Mouse (Mus musculus): Measurements from ENCODE around the gene Mertk. TPM values are rescaled to one million over a fixed set of nuclear protein-coding genes. Genes with fewer than 3 reads are reported as not detected.
"Not testable (repeated sequence)": the region's sequence is repeated elsewhere in the genome, so short reads cannot be mapped to it uniquely, and the experiment has no call there.

Gene Mertk
- 2.2 and 2.6 TPM in 2 replicates for polyA plus RNA-seq (2014; fragmentation: Nextera tagmentation; extraction: Ambion mirVana)

DNA sequence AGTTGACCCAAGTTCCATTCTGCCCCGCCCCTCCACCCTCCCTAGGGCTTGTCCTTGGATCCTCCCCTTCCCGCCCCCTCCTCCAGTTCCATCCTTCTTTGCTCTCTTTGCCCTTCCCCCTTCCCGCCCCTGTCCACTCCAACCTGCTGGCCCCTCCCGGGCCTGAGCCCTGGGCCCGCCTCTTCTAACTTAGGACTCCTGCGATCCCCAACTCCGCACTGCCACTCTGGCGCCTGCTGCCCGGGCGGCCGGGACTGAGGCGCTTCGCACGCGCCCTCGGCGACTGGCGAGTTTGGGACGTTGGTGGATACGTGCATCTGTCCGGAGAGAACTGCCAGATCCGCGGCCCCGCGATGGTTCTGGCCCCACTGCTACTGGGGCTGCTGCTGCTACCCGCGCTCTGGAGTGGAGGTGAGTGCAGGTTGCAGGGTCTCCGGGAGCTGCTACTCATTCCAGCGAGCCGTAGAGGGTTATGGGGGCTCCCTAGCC is at the start of gene Mertk:
Gene Mertk, plus strand, starts transcription at position 264 of the 489 bp plus-strand sequence.
- Histone ChIP-seq H3K4me1 (replicated peaks; ENCODE audit: control insufficient read depth, insufficient read depth, low read length) (peaks cover 13% of the 10 kb centered on the region; the same call in 1 of the 2 replicates), H3K4me3 (replicated peaks; ENCODE audit: low read length) (peak within 1 kb of the TSS; percentile 39), H3K27me3 (ENCODE audit: control insufficient read depth, insufficient read depth, low read length) (peaks cover 13% of the 10 kb centered on the region), H3K4me2 (replicated peaks) (peak within 1 kb of the TSS; percentile 81), H3K9me3 (ENCODE audit: control insufficient read depth, low read length) (no peaks in the 10 kb centered on the region), H3K36me3 (replicated peaks; ENCODE audit: control insufficient read depth, insufficient read depth) (no peaks in the 10 kb centered on the region), H3K27ac (peak within 1 kb of the TSS; percentile 34; the same call in 1 of the 2 replicates), H3K9ac (peak within 1 kb of the TSS; percentile 43)
- peak; percentile 84 for ATAC-seq (ENCODE audit: low FRiP score)
- WGBS: under 1% methylated on average over 30 of the region's 30 CpGs
- DNase-seq (ENCODE audit: low spot score): peak; percentile 65

DNA sequence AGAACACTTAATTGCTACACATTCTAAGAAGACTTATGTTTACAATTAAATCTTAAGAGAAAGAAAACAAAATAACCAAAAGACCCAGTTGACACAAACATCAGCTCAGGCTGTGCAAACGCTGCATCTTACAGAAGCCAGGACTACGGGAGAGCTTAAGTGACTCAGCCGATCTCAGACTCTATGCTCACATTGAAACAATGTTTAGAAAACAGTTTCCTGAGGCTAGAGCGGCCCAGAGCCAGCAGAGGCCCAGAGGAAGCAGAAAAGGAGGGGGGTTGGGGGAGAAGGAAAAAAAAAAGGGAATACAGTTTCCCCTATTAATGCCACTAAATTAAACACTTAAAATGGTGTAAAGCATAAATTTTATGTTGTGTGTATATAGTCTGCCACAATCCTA is 18.1 kb upstream of the Mertk start:
- Histone ChIP-seq H3K36me3 (replicated peaks; ENCODE audit: control insufficient read depth, insufficient read depth) (peaks cover 74% of the 10 kb centered on the region), H3K4me3 (replicated peaks; ENCODE audit: low read length) (no peak overlapping the region), H3K4me1 (replicated peaks; ENCODE audit: control insufficient read depth, insufficient read depth, low read length) (0 out of 2 replicates have a peak, but pooled peaks cover 4% of the 10 kb centered on the region), H3K4me2 (replicated peaks) (no peak overlapping the region), H3K27me3 (ENCODE audit: control insufficient read depth, insufficient read depth, low read length) (no peaks in the 10 kb centered on the region), H3K27ac (no peak overlapping the region), H3K9ac (no peak overlapping the region), H3K9me3 (ENCODE audit: control insufficient read depth, low read length) (no peaks in the 10 kb centered on the region)
- 82% methylated on average over 4 of the region's 4 CpGs for WGBS
- ATAC-seq (ENCODE audit: low FRiP score) (no peak), DNase-seq (ENCODE audit: low spot score) (no peak)

DNA sequence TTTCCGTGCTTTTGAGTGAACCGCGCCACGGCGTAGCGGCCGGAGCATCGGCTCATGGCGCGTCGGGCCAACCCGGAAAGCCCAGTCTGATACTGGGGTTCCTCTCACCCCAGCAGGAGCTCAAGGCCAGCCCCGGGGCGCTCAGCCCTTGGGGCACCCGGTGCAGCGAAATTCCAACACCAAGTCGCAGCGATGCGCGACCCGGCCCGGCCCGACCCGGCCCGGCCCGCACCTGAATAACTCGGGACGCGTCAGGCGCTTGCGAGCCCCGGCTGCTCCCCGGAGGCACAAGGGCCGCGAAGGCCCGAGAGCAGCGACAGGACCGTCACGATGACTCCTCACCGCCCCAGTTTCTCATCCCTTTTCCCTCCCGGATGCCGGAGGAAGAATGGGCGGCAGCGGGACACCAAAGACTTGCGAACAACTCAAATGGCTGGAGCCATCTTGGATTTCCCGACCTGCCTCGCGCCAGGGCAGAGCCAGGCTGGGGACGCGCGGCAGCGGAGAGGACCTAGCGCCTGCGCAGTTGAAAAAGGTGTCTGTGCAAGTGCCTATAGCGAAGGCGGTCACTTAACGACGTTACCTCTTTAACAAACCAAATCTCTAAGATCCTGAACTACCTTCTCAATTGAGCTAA is 11.7 kb upstream of the Mertk start, which contains the start of gene Anapc1:
Gene Anapc1, minus strand, starts transcription at position 471 of the 637 bp plus-strand sequence.
- whole genome bisulfite sequencing: under 1% methylated on average over 50 of the region's 58 CpGs
- Histone ChIP-seq H3K4me3 (replicated peaks; ENCODE audit: low read length) (peak within 1 kb of the TSS; percentile 100), H3K4me1 (replicated peaks; ENCODE audit: control insufficient read depth, insufficient read depth, low read length) (peaks cover 16% of the 10 kb centered on the region), H3K27ac (peak within 1 kb of the TSS; percentile 93), H3K9me3 (ENCODE audit: control insufficient read depth, low read length) (no peaks in the 10 kb centered on the region), H3K36me3 (replicated peaks; ENCODE audit: control insufficient read depth, insufficient read depth) (peaks cover 17% of the 10 kb centered on the region), H3K4me2 (replicated peaks) (peak within 1 kb of the TSS; percentile 92), H3K9ac (peak within 1 kb of the TSS; percentile 97), H3K27me3 (ENCODE audit: control insufficient read depth, insufficient read depth, low read length) (no peaks in the 10 kb centered on the region)
- DNase-seq (ENCODE audit: low spot score) (peak; percentile 92), ATAC-seq (ENCODE audit: low FRiP score) (peak; percentile 98)

DNA sequence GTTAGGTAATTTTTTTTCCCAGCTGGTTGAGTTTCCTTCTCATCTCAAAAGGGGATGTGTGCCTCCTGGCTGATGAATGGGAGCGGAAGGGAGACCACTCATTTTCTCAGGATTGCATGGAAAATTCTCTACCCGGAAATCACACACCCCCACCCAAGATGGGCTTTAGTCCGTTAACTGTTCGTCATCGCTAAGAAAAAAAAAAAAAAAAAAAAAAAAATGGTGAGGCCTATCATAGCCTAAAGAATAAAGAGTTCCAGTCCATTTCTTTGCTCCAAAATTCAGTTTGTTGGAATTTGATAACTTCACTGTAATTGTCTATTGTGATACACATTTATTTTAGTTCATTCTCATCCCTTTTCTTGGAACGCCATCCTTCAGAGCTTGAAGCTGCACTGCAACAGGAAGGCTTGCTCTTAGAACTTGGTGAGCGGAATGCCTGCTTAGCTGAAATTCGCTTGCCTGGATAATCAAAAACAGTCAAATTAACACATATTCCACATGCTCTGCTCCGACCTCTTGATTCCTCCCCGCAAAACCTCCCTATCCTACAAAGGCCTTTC is 11.1 kb upstream of the Mertk start:
- DNase-seq (ENCODE audit: low spot score) (no peak), ATAC-seq (ENCODE audit: low FRiP score) (peak; percentile 91)
- peak overlapping the region; percentile 97 for H3K9ac ChIP-seq
- H3K9me3 ChIP-seq (ENCODE audit: control insufficient read depth, low read length): no peaks in the 10 kb centered on the region
- H3K36me3 ChIP-seq (replicated peaks; ENCODE audit: control insufficient read depth, insufficient read depth): peaks cover 11% of the 10 kb centered on the region
- no peaks in the 10 kb centered on the region for H3K27me3 ChIP-seq (ENCODE audit: control insufficient read depth, insufficient read depth, low read length)
- H3K4me3 ChIP-seq (replicated peaks; ENCODE audit: low read length): peak overlapping the region; percentile 100
- peak overlapping the region; percentile 52 for H3K4me2 ChIP-seq (replicated peaks)
- peak overlapping the region; percentile 93 for H3K27ac ChIP-seq
- peaks cover 16% of the 10 kb centered on the region for H3K4me1 ChIP-seq (replicated peaks; ENCODE audit: control insufficient read depth, insufficient read depth, low read length)
- WGBS: 45% methylated on average over 10 of the region's 10 CpGs

DNA sequence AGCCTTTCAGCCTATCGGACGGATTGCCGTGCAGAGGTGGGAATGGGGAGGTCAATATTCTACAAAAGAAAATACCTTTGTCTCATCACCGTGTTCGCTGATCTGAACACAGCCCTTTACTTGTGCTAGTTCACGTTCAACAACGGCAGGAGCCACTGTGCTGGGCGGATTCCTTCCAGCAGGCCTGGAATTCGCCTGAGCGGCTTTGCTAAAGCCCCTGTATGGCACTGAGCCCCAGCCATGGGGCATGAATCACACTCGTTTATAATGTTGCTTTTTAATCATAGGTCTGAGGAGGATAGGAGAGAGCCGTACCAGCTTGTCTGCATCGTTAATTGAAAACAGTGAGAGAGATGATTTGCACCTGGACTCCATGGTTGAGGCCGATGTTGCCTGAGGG is 6.4 kb upstream of the Mertk start:
- no peak overlapping the region for H3K4me3 ChIP-seq (replicated peaks; ENCODE audit: low read length)
- H3K9ac ChIP-seq: no peak overlapping the region
- ATAC-seq (ENCODE audit: low FRiP score) (no peak), DNase-seq (ENCODE audit: low spot score) (no peak)
- 79% methylated on average over 14 of the region's 14 CpGs for WGBS
- H3K27me3 ChIP-seq (ENCODE audit: control insufficient read depth, insufficient read depth, low read length): no peaks in the 10 kb centered on the region
- H3K27ac ChIP-seq: no peak overlapping the region
- peaks cover 6% of the 10 kb centered on the region; the same call in 1 of the 2 replicates for H3K4me1 ChIP-seq (replicated peaks; ENCODE audit: control insufficient read depth, insufficient read depth, low read length)
- H3K9me3 ChIP-seq (ENCODE audit: control insufficient read depth, low read length): no peaks in the 10 kb centered on the region
- no peak overlapping the region for H3K4me2 ChIP-seq (replicated peaks)
- H3K36me3 ChIP-seq (replicated peaks; ENCODE audit: control insufficient read depth, insufficient read depth): no peaks in the 10 kb centered on the region

DNA sequence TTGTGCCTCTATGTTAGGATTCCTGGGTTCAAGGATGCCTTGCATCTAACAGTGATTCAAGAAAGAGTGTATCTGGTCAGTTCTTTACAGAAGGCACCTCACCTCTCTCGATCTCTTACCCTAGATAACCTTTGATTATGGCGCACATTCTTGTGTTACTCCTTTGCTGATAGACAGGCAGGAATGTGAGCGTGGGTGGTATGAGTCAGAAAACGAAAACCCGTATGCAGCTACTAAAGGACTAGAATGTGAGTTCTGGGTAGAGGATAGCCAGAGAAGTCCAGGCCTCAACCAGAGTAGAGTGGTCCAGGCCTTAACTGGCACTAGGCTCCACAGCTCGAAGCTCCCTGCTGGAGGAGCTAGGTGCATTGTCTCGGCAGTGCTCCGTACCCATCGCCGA is 6.0 kb upstream of the Mertk start:
- DNase-seq (ENCODE audit: low spot score) (no peak), ATAC-seq (ENCODE audit: low FRiP score) (no peak)
- no peak overlapping the region for H3K9ac ChIP-seq
- WGBS: 90% methylated on average over 10 of the region's 10 CpGs
- peaks cover 6% of the 10 kb centered on the region; the same call in 1 of the 2 replicates for H3K4me1 ChIP-seq (replicated peaks; ENCODE audit: control insufficient read depth, insufficient read depth, low read length)
- no peaks in the 10 kb centered on the region for H3K9me3 ChIP-seq (ENCODE audit: control insufficient read depth, low read length)
- no peaks in the 10 kb centered on the region for H3K36me3 ChIP-seq (replicated peaks; ENCODE audit: control insufficient read depth, insufficient read depth)
- H3K4me3 ChIP-seq (replicated peaks; ENCODE audit: low read length): no peak overlapping the region
- H3K27me3 ChIP-seq (ENCODE audit: control insufficient read depth, insufficient read depth, low read length): 0 out of 2 replicates have a peak, but pooled peaks cover 2% of the 10 kb centered on the region
- no peak overlapping the region for H3K4me2 ChIP-seq (replicated peaks)
- H3K27ac ChIP-seq: no peak overlapping the region

DNA sequence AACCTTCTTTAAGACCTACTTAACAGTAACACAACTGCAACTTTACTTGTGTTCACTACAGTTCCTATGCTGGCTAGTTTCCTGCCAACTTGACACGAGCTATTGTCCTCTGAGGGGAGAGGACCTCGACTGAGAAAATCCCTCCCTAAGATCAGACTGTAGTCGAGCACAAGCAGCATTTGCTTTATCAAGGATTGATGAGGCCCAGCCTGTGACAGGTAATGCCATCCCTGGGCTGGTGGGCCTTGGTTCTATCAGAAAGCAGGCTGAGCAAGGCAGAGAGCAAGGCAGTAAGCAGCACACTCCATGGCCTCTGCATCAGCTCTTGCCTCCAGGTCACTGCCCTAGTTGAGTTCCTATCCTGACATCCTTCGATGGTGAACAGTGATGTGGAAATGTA is 5.5 kb upstream of the Mertk start:
- H3K4me3 ChIP-seq (replicated peaks; ENCODE audit: low read length): no peak overlapping the region
- H3K9ac ChIP-seq: no peak overlapping the region
- no peak overlapping the region for H3K4me2 ChIP-seq (replicated peaks)
- no peaks in the 10 kb centered on the region for H3K36me3 ChIP-seq (replicated peaks; ENCODE audit: control insufficient read depth, insufficient read depth)
- H3K9me3 ChIP-seq (ENCODE audit: control insufficient read depth, low read length): no peaks in the 10 kb centered on the region
- peaks cover 4% of the 10 kb centered on the region; the same call in 1 of the 2 replicates for H3K27me3 ChIP-seq (ENCODE audit: control insufficient read depth, insufficient read depth, low read length)
- no peak overlapping the region for H3K27ac ChIP-seq
- H3K4me1 ChIP-seq (replicated peaks; ENCODE audit: control insufficient read depth, insufficient read depth, low read length): peaks cover 6% of the 10 kb centered on the region; the same call in 1 of the 2 replicates
- WGBS: 72% methylated on average over 4 of the region's 4 CpGs
- ATAC-seq (ENCODE audit: low FRiP score) (no peak), DNase-seq (ENCODE audit: low spot score) (no peak)

DNA sequence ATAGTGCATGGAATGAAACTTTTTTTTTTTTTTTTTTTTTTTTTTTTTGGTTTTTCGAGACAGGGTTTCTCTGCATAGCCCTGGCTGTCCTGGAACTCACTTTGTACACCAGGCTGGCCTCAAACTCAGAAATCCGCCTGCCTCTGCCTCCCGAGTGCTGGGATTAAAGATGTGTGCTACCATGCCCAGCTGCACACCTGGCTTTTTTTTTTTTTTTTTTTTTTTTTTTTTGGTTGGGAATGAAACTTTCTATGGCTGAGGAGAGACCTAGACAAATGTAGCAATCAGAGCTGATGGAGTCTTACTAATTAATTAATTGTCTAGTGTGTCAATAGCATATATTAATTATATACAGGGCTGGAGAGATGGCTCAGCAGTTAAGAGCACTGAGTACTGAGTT is 4.9 kb upstream of the Mertk start:
- ATAC-seq (ENCODE audit: low FRiP score); H3K9me3 ChIP-seq (ENCODE audit: control insufficient read depth, low read length); H3K4me2 ChIP-seq (replicated peaks); H3K27ac ChIP-seq; H3K36me3 ChIP-seq (replicated peaks; ENCODE audit: control insufficient read depth, insufficient read depth); H3K9ac ChIP-seq; DNase-seq (ENCODE audit: low spot score); H3K4me3 ChIP-seq (replicated peaks; ENCODE audit: low read length): not testable (repeated sequence)
- Histone ChIP-seq H3K4me1 (replicated peaks; ENCODE audit: control insufficient read depth, insufficient read depth, low read length) (peaks cover 12% of the 10 kb centered on the region; the same call in 1 of the 2 replicates), H3K27me3 (ENCODE audit: control insufficient read depth, insufficient read depth, low read length) (peaks cover 10% of the 10 kb centered on the region)
- WGBS: 98% methylated on average over 3 of the region's 3 CpGs

DNA sequence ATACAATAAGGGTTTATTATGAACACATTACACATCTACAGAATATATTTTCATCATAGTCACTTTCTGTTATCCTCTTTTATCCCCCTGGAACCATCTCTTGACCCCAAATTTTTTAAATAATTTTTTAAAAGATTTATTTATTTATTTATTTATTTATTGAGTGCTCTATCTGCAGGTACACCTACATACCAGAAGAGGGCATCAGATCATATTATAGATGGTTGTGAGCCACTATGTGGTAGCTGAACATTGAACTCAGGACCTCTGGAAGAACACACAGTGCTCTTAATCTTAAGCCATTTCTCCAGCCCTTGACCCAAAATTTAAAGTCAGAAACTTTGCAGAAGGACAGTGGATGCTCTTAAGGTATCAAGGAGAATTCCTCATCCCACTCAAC is 4.2 kb upstream of the Mertk start:
- DNase-seq (ENCODE audit: low spot score): no peak
- Histone ChIP-seq H3K4me2 (replicated peaks) (no peak overlapping the region), H3K27me3 (ENCODE audit: control insufficient read depth, insufficient read depth, low read length) (peaks cover 13% of the 10 kb centered on the region), H3K9me3 (ENCODE audit: control insufficient read depth, low read length) (no peaks in the 10 kb centered on the region), H3K9ac (no peak overlapping the region), H3K4me3 (replicated peaks; ENCODE audit: low read length) (no peak overlapping the region), H3K27ac (no peak overlapping the region), H3K36me3 (replicated peaks; ENCODE audit: control insufficient read depth, insufficient read depth) (no peaks in the 10 kb centered on the region), H3K4me1 (replicated peaks; ENCODE audit: control insufficient read depth, insufficient read depth, low read length) (peaks cover 13% of the 10 kb centered on the region; the same call in 1 of the 2 replicates)
- ATAC-seq (ENCODE audit: low FRiP score): no peak

Measured in hindbrain, embryonic 14.5 days (tissue).